Mouse (Mus musculus) erythroid progenitor cell, adult 5-6 weeks (primary cell): ENCODE results near the gene Sparc. TPM values are rescaled to one million over a fixed set of nuclear protein-coding genes. Genes with fewer than 3 reads are reported as not detected.

ENCODE experiments used
- ATAC-seq: replicated peaks from 2 replicates; pipeline ENCODE4 v1.8.0; 2016; ENCODE audit warnings: moderate number of reproducible peaks, mild to moderate bottlenecking, moderate TSS enrichment, inconsistent platforms; ENCODE audit not compliant: poor library complexity, low FRiP score, severe bottlenecking
- total RNA-seq, 2 experiments: library from RNA; stranded (forward) in 1 of 2; stranded (reverse) in 1 of 2; fragments of 150-400 nt in 1 of 2; fragments of 186-747, 209-891 nt in 1 of 2; gene quantifications; 2 replicates each; pipeline versions ENCODE4 v1.2.3 to v1.2.4; 2015 to 2017; ENCODE audit warnings: low replicate concordance in 2 of 2

Gene Sparc
- 1.8 and 3.8 TPM in 2 replicates for total RNA-seq (2015; ENCODE audit: low replicate concordance)
- 1.9 and 9.3 TPM in 2 replicates for total RNA-seq (2017; ENCODE audit: low replicate concordance)

DNA sequence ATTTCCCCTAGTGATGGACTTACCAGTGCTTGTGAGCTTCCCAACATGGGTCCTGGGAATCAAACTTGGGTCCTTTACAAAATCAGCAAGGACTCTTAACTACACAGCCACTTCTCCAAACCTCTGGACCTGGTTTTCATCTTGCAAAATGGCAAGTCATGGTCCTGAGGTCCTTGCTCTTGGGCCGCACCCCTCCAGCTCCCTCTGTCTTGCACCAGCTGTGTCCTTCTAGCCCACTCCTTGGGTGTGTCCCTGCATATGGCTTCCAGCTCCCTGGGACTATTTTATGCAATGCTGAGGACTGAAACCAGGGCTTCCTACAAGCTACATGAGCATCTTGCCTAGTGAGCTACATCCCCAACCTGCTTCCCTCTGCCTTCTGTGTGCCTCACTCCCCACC is at the start of gene Sparc:
Gene Sparc (minus strand): TSS at position 206 of the 400 bp plus-strand sequence.
- ATAC-seq, result no peak

DNA sequence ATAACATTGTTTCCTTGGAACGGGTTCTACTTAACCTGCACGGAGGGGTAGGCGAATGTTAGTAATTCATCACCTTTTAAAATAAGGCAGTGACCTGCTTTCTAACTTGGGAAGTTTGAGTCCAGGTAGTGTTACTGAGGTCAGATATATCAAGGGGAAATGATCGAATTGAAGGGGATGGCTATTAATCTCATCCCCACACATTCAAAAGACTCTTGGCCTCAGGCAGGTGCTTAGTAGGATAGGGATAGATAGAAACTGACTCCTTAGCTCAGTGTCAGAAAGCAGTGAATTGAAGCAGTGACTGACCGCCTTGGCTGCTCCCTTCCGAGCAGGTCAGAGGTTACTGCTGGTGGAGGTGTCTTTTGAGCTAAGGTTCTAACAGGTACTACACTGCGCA is 48.5 kb upstream of the Sparc start:
- ATAC-seq, result no peak

DNA sequence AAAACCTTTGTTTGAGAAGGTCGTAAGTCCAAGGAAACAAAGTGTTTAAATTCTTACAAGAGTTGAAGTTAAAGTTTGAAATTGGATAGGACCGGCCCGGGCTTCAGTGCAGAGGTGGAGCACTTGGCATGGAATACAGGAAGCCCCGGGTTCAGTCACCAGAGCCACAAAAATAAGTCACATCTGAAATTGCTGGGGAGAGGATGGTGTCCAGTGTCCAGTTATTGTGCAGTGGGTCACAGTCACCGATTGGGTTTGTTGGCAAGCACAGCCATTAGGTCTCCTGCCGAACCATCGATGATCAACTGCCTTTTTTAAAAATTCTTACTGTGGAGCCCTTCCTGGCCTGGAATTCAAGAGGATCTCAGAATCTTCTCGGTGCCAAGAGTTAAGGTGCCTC is 47.8 kb upstream of the Sparc start:
- ATAC-seq, result no peak

DNA sequence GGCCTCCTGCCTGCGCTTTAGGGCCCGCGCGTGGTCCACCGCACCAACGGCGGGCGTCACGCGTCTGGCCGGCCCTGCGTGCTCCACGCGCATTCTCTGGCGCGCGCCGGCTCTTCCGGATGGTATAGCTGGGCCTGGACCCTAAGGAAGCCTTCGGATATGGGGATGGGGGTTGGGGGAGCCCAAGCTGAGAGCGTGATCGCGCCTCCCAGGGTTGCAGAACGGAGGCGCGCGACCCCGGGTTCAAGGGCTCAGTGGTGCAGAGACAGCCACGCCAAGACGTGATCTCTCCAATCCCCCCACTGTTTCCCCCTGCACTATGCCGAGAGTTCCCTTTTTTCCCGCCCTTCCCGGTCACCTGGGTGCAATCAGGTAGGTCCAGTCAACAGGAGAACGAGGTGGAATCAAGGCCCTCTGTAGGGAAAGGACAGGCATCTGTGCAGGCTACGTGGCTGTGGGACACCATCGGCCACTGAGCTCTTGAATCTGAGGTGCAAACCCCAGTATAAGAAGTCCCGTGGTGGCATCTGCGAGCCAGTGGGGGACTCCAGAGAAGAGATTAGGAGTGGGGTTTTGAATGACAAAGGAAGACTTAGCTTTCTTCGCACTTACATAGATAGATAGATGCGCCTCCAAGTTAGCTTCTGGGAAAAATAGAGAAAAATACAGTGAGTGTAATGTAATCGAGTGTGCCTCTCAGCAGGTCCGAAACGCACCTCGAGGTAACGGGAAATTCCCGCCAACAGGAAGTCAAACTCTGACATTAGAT is 47.1 kb upstream of the Sparc start:
- ATAC-seq, result no peak

DNA sequence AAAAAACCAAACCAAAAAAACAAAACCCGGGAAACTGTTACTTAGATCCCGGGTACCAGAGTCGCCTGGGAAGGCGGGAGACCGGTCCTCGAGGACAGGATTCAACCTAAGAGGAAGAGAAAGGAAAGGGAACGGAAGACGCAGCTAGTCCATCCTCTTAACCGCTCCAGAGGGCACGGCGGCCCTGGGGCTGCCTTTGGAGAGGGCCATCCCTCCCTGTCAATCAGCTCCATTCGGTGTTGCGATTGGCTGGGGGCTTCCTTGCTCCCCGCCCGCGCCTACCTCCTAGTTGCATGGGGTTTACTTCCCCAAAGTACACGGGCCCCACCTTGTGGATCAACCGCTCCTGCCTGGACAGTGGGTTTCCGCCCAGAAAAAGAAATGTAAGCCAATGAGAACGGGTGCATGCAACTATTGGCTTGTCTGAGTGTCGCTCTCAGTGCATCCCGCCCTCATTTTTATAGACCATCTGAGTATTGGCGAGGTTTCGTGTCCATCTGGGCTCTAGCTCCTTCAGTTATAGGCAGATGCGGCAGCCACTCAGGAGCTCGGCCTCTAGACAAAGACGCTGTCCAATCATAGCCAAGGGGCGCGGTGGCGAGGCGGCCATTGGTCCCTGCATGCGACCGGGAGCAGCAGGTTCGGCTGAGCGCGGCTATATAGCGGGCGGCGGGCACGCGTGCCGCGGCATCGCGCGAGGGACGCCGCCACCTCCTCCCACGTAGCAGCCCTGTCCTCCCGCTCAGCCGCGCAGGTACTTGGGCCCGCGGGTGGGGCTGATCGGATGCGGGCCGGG is 46.3 kb upstream of the Sparc start, which contains the start of gene G3bp1:
Gene G3bp1 (plus strand): TSS at position 638 of the 796 bp plus-strand sequence.
- peak; percentile 91 for ATAC-seq

DNA sequence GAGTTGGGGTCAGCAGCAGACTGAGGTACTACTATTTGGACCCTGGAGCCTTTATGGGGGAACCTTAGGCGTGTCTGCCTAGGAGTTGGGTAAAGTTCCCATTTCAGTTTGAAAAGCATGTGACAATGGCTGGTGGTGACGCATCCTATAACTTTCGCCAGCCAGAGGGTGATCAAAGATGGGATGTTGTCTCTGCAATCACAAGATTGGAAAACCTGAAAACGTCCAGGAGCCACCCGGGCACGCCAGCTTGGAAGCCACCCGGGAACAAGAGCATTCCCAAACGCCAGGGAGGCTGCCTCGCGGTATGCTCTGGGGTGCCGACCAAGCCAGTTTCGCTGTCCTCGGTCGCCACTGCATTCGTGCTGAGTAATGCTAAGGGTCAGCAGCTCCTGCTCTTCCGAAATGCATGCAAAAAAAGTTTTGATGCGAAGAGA is 45.6 kb upstream of the Sparc start:
- ATAC-seq, result peak; percentile 54

DNA sequence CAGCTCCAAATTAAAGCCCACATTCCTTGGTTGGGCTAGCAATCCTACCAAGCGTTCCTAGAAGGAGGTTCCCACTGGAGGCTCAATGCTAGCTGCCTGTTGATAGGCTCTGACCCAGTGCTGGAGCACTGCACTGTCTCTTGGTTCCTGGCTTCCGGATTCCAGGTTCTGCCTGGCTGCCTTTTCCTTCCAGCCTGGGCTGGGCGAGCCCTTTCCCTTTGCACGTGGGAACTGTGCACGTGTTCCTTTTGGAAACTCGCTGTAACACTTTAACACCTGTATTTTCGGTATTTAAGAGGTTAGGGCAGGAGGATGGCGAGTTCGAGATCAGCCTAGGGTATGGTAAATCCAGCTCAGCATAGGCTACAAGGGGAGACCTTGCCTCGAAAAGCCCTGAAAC is 45.0 kb upstream of the Sparc start:
- ATAC-seq, result no peak

DNA sequence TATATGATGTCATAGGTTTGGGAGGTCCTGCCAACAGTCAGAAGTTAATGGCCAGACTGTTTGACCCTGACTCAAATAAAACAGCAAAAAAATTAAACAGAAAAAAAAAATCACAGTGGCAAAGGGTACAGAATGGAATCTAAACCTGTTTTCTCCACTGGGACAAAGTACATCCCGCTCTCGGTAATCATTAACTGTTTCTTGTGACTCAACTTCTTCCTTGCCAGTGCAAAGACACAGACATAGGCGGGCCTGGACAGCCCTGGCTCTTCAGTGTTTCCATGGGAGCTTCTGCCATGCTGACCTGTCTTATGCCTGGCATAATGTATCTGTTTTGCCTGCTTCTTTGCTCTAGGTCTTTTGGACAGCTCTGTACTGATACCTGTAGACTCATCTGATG is 42.2 kb upstream of the Sparc start:
- no peak for ATAC-seq

DNA sequence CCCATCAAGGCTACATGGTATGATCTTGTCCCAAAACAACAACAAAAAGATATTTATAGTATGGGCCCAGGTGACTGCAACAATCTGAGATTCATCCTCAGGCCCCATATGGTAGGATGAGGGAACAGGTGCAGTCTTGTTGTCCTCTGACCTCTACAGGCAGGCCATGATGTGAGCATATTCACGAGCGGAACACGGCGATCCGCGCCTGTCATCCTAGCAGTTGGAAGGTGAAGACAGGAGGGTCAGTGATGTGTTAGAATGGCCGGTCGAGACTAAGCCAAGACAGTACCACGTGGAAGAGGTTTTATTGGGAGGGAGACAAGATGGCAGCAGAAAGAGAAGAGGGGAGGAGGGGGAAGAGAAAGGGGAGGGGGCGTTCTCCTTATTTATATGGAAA is 41.7 kb upstream of the Sparc start:
- ATAC-seq, result no peak

DNA sequence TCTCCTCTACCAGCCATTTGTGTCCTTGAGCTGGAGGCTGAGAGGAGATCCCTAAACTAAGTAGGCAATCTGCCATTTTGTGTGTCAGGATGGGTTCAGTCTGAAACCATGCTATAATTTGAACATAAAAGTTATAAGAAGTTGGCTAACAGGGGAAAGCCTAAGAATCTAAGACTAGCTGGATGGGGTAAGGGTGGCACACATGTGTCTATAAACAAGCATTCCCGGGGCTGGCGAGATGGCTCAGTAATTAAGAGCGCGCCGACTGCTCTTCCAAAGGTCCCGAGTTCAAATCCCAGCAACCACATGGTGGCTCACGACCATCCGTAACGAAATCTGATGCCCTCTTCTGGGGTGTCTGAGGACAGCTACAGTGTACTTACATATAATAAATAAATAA is 39.2 kb upstream of the Sparc start:
- ATAC-seq, result no peak

DNA sequence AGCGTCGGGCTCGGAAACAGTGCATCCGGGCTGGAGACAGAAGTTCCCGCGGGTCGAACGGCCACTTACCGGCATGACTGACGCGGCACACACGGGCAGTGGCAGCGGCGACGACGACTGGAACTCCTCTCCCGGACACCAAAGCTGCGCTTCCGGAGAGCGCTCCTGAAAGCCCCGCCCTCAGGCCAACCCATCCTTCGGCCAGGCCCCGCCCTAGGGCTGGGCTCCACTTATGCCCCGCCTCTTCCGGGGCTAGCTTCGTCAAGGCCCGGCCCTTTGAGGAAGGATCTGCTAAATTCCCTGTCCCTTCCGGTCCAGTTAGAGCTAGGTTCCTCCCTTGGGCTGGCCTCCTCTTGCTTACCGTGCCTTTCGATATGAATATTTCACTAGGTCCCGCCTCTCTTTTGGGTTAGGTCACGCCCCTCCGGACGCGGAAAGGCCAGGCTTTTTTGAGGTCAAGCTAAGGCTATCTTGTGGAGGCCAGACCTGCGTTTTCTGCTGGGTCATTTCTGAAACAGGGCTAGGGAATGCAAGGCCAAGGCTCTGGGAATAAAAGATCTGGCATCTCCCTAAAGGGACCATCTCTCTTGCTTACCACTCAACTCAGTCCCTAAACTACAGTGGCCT is 38.1 kb upstream of the Sparc start, which contains the start of gene Atox1:
Gene Atox1 (minus strand): TSS at position 221 of the 627 bp plus-strand sequence.
- peak; percentile 97 for ATAC-seq

DNA sequence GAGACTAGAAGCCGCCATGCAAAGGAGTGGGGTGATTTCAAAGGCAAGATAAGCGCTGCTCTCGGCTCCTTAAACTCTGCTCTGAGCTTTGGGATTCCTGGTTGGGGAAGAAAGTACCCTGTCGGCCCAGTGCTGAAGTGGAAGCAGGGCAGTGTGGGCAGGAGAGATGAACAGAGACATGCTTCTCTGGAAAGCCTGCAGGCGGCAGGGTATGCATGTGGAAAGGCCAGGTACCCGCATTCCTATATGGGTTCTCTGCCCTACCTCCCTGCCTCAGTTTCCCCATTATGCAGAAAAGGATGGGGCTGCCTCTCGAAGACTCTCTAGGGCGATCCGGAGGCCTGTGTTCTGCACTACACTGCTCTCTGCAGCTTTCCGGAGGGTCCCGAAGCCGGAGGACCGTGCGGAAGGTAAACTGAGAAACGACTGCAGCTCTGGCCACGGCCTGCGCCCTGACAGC is 37.6 kb upstream of the Sparc start:
- ATAC-seq, result peak; percentile 49

DNA sequence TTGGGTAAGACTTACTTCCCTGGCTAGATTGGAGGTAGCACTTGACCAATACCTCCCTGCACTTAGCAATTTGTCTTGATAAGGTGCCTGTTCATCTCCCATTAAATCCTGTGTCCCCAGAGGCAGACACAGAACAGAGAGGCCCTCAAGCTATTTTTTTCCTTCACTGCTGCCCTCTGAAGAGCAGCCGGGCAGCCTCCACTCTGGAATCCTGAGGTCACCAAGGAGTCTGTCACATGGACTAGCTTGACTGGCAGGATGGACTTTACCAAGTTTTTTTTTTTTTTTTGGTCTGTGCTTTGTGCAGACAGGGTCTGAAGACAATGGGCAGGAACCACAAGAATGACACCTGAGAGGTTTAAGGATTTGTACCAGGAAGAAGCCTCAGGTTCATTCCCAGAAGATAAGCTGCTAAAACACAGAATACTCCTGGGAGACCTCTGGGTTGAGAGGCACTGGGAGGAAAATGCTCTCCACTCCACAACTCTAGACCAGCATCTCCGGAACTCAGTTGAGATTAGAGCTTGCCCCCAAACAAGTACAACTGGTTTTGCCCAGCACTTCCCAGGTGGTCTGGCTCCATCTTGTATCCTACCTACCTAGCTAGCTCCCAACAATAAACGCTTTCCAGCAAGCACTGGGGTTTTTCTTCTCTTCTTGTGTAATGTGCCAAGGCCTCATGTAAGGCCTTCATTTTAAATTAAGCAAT is 37.0 kb upstream of the Sparc start:
- ATAC-seq, result no peak

DNA sequence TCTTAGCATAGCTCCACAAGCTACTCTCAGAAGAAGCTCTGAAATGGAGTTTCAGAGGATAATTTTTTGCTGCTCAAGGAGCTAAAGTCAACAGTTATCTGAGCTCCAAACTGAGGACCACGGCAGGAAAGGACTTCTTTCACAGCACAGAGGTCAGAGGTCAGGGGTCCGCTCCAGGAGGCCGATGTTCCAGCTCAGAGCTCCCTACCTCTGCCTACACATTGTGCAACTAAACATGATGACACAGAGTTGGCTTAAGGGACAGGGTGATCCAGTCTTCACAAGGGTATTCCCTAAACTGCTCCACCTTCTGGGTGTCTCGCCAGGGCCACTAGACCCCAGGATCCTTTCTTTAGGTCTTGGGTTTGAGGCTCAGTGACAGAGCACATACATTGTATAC is 35.5 kb upstream of the Sparc start:
- no peak for ATAC-seq

DNA sequence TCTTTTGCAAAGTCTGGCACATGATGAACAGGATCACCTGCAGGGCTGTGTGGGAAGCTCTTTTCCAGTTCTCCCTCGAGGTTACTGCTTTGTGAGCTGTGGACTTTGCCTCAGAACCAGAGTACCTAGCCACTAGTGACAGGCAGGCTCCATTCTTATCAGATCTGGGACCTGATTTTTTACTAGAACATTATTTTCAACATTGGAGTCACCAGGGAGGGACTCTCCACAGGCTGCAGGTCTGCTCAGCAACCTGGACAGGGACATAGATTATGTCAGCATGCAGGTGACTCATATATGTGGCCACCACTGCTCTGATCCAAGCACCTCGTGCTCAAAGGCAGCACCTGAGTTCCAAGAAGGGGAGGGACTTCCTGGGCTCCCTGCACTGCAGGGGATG is 32.2 kb upstream of the Sparc start:
- no peak for ATAC-seq

DNA sequence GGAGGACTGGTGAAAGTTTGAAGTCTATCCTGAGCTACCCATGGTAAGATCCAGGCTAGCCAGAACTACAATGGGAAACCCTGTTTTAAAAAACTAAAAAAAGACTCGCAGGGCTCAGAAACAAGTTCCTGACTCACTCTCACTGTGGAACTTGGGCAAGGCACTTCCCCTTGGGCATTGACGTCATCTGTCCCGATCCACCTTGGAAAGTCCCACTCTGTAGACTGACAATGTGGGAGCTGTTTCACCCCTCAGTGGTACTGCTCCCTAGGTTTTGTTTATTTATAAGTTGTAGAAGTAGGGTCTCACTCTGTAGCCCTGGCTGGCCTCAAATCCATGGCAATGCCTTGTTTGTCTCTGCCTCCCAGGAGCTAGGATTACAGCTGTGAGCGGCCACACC is 30.7 kb upstream of the Sparc start:
- no peak for ATAC-seq

DNA sequence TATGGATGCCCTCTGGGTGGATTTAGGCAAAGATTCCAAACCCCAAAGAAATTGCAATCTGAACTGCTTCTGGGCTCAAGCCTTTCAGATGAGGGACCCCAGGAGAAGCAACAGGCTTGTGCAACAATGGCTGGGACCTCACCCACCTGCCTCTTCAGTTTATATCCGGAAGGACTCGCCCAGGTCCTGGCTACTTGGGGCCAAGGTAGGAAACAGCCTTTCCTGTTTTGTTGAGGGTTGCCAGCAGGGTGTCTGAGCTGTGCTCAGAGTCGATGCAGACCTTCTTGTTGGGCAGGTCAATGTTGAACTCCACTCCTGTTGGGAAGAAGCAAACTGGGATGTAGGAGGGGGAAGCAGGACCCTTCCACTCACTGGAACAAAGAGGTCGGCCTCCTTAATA is 27.3 kb upstream of the Sparc start:
- ATAC-seq, result no peak

DNA sequence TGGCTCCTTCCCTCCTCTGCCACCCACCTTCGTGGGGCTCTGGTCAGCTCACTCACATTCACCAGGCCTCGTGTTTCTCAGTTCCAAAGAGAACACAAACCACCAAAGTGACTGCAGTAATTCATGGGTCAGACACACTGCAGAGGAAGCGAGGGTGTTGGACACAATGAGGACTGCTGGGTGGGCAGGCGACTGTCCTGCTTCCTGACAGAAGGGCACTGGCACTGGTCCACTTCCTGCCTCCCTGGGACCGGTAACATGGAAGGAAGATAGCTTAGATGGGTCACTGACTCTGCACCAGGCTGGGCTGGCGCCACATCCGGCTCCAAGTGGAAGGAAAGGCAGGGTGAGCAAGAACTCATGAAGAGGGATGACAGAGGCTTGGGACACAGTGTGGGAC is 26.5 kb upstream of the Sparc start:
- no peak for ATAC-seq

DNA sequence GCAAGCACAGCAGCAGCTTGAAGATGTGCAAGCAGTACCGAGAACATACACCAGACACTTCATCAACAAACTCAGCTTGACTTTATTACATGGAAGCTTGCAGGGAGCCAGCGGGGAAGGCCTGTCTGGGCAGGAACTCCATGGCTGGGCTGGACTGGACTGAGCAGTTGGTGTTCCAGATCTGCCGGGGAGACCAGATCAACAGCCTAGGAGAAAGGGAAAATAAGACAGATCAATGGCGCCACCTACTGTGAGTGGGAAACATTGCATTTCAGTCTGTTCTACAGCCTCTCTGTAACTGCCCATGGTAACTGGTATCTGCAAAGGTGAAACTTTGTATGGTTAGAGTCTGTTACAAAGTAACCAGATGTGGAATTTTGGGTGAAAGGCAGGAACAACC is 23.6 kb upstream of the Sparc start:
- peak; percentile 66 for ATAC-seq

DNA sequence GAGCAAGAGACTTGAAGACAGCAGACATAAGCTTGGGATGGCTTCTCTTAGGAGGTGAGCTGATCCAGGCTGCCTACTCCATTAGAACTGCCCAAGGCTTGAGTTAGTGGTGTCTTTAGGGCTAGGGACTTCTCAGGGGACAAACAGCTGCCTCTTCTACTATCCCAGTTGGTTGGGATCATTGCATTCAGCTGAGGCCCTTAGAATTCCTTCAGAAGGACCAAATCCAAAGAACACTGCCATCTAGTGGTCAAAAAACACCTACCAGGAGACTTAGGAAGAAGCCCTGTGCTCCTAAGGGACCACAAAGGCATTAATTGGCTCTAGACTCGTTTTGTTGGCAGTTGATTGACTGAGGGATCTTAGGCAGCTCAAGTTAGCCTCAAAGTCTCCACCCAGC is 21.8 kb upstream of the Sparc start:
- peak; percentile 62 for ATAC-seq
